Mouse (Mus musculus): ENCODE results near the gene Ankrd54.

Gene Ankrd54

GRCm38 (mm10) chr15:79062376-79063159, at the start of gene Ankrd54:
TSS of gene Ankrd54 (minus strand) at chr15:79062893.
- peak; percentile 97 for DNase-seq

GRCm38 (mm10) chr15:79111774-79112173, 49.1 kb upstream of the Ankrd54 start:
- DNase-seq: no peak

GRCm38 (mm10) chr15:79110528-79110927, 47.8 kb upstream of the Ankrd54 start:
- no peak for DNase-seq

- no peak for DNase-seq
Measured at GRCm38 (mm10) chr15:79110031-79110430, 47.3 kb upstream of the Ankrd54 start.

GRCm38 (mm10) chr15:79109321-79109934, 46.7 kb upstream of the Ankrd54 start:
- DNase-seq: peak; percentile 38

- DNase-seq: peak; percentile 78
Measured at GRCm38 (mm10) chr15:79108421-79109320, 46.0 kb upstream of the Ankrd54 start, which contains the start of gene Micall1. TSS of gene Micall1 (plus strand) at chr15:79108898.

GRCm38 (mm10) chr15:79107966-79108365, 45.3 kb upstream of the Ankrd54 start:
- no peak for DNase-seq

- DNase-seq: peak; percentile 32
Measured at GRCm38 (mm10) chr15:79105804-79106203, 43.1 kb upstream of the Ankrd54 start.

GRCm38 (mm10) chr15:79103264-79103663, 40.6 kb upstream of the Ankrd54 start:
- no peak for DNase-seq

GRCm38 (mm10) chr15:79101531-79101930, 38.8 kb upstream of the Ankrd54 start:
- no peak for DNase-seq

GRCm38 (mm10) chr15:79100391-79100790, 37.7 kb upstream of the Ankrd54 start:
- DNase-seq: no peak

- DNase-seq: no peak
Measured at GRCm38 (mm10) chr15:79099456-79099855, 36.8 kb upstream of the Ankrd54 start.

- DNase-seq: no peak
Measured at GRCm38 (mm10) chr15:79098868-79099267, 36.2 kb upstream of the Ankrd54 start.

GRCm38 (mm10) chr15:79098220-79098619, 35.5 kb upstream of the Ankrd54 start:
- DNase-seq: no peak

GRCm38 (mm10) chr15:79097611-79098025, 34.9 kb upstream of the Ankrd54 start:
- DNase-seq: peak; percentile 46

- DNase-seq: no peak
Measured at GRCm38 (mm10) chr15:79097135-79097534, 34.4 kb upstream of the Ankrd54 start.

- DNase-seq: no peak
Measured at GRCm38 (mm10) chr15:79096556-79096955, 33.9 kb upstream of the Ankrd54 start.

GRCm38 (mm10) chr15:79095483-79095882, 32.8 kb upstream of the Ankrd54 start:
- DNase-seq: no peak

- DNase-seq: no peak
Measured at GRCm38 (mm10) chr15:79093083-79093839, 30.6 kb upstream of the Ankrd54 start.

GRCm38 (mm10) chr15:79092284-79092683, 29.6 kb upstream of the Ankrd54 start:
- DNase-seq: no peak

GRCm38 (mm10) chr15:79079567-79079966, 16.9 kb upstream of the Ankrd54 start:
- no peak for DNase-seq

- DNase-seq: no peak
Measured at GRCm38 (mm10) chr15:79075658-79076365, 13.1 kb upstream of the Ankrd54 start.

All from liver (tissue).